Mouse (Mus musculus) G1E (cell line): ENCODE data around the gene Foxi1. TPM values are rescaled to one million over a fixed set of nuclear protein-coding genes. Genes with fewer than 3 reads are reported as not detected.

Experiments used
- ATAC-seq: 2 replicates; pipeline ENCODE4 v1.8.0; 2016; ENCODE audit warnings: mild to moderate bottlenecking; ENCODE audit not compliant: insufficient number of reproducible peaks, poor library complexity, low FRiP score, severe bottlenecking; ENCODE audit errors: extremely low read depth
- DNase-seq: peaks from one replicate; pipeline ENCODE4 v3.0.0; 2012; ENCODE audit warnings: low spot score
- H3K27me3 ChIP-seq: 2 replicates; pipeline ENCODE4 v1.6.1; 2012; ENCODE audit warnings: mild to moderate bottlenecking, low read length, inconsistent platforms; ENCODE audit not compliant: insufficient read depth
- H3K36me3 ChIP-seq: replicated peaks from 2 replicates; pipeline ENCODE3; 2012; ENCODE audit warnings: mild to moderate bottlenecking, inconsistent platforms
- H3K4me1 ChIP-seq: 2 replicates; pipeline ENCODE4 v1.6.1; 2012; ENCODE audit warnings: low read depth, low read length, inconsistent platforms, mixed read lengths; ENCODE audit not compliant: insufficient read depth
- H3K4me3 ChIP-seq: 2 replicates; pipeline ENCODE4 v1.5.1; 2012; ENCODE audit warnings: low read depth, mild to moderate bottlenecking, inconsistent platforms, low read length, moderate library complexity, mixed read lengths
- H3K9me3 ChIP-seq: replicated peaks from 2 replicates; pipeline ENCODE4 v1.6.1; 2012; ENCODE audit warnings: inconsistent platforms
- CTCF ChIP-seq: IDR thresholded peaks from 2 replicates; pipeline ENCODE4 v1.5.1; 2012; ENCODE audit warnings: low read depth, low read length, inconsistent platforms, mixed read lengths
- GATA1 ChIP-seq: IDR thresholded peaks from 2 replicates; pipeline ENCODE4 v1.6.1; 2012; ENCODE audit warnings: borderline replicate concordance, low read length, inconsistent platforms, mixed read lengths
- GATA2 ChIP-seq: IDR thresholded peaks from 2 replicates; pipeline ENCODE4 v1.6.1; 2012; ENCODE audit warnings: low read depth, low read length, inconsistent platforms, borderline replicate concordance
- POLR2AphosphoS5 ChIP-seq: IDR thresholded peaks from 2 replicates; pipeline ENCODE4 v1.6.1; 2012; ENCODE audit warnings: low read depth, low read length, inconsistent platforms; ENCODE audit not compliant: insufficient replicate concordance
- TAL1 ChIP-seq: conservative IDR thresholded peaks from 2 replicates; pipeline ENCODE4 v1.6.1; 2012; ENCODE audit warnings: low read depth, low read length, inconsistent platforms, mixed read lengths
- polyA plus RNA-seq: library from polyadenylated mRNA; stranded (reverse); fragments of >175 nt; gene quantifications from 2 replicates; pipeline ENCODE4 v1.2.3, GENCODE M21; 2012
- total RNA-seq, 2 experiments: library from RNA; stranded (forward) in 1 of 2; stranded (reverse) in 1 of 2; fragments of 200-1000 nt in 1 of 2; fragments of >200 nt in 1 of 2; fragmentation: Nextera tagmentation in 1 of 2; gene quantifications; 2 replicates each; pipeline ENCODE4 v1.2.3; 2014 to 2017

The Foxi1 gene
- total and polyA plus RNA-seq, 3 experiments, result not detected

- Histone ChIP-seq H3K36me3 (no peaks in the 10 kb centered on the region), H3K9me3 (no peaks in the 10 kb centered on the region), H3K4me3 (no peak overlapping the region), H3K4me1 (no peaks in the 10 kb centered on the region), H3K27me3 (no peaks in the 10 kb centered on the region)
- DNase-seq (no peak), ATAC-seq (no peak)
- TF ChIP-seq GATA2, result no peak
- TF ChIP-seq GATA1, result no peak
- no peak for TF ChIP-seq TAL1
- TF ChIP-seq POLR2AphosphoS5, result no peak
- no peak for TF ChIP-seq CTCF
Observed at GRCm38 (mm10) chr11:34171221-34171620, 36.7 kb downstream of the Foxi1 start.

GRCm38 (mm10) chr11:34169464-34169894 lies 38.4 kb downstream of the Foxi1 start:
- no peaks in the 10 kb centered on the region for H3K36me3 ChIP-seq
- ATAC-seq, result no peak
- no peak for TF ChIP-seq GATA1
- TF ChIP-seq POLR2AphosphoS5, result no peak
- no peak for TF ChIP-seq TAL1
- no peak for TF ChIP-seq GATA2
- no peak for TF ChIP-seq CTCF
- H3K4me1 ChIP-seq, result no peaks in the 10 kb centered on the region
- no peaks in the 10 kb centered on the region for H3K27me3 ChIP-seq
- no peaks in the 10 kb centered on the region for H3K9me3 ChIP-seq
- no peak for DNase-seq
- H3K4me3 ChIP-seq, result no peak overlapping the region

- Histone ChIP-seq H3K27me3 (no peaks in the 10 kb centered on the region), H3K36me3 (no peaks in the 10 kb centered on the region), H3K4me3 (no peak overlapping the region), H3K9me3 (peaks cover 4% of the 10 kb centered on the region; the same call in 1 of the 2 replicates), H3K4me1 (no peaks in the 10 kb centered on the region)
- DNase-seq (no peak), ATAC-seq (no peak)
- TF ChIP-seq POLR2AphosphoS5, result no peak
- TF ChIP-seq TAL1, result no peak
- no peak for TF ChIP-seq CTCF
- TF ChIP-seq GATA2, result no peak
- no peak for TF ChIP-seq GATA1
Observed at GRCm38 (mm10) chr11:34166392-34166791, 41.5 kb downstream of the Foxi1 start.

- no peaks in the 10 kb centered on the region for H3K27me3 ChIP-seq
- no peaks in the 10 kb centered on the region for H3K4me1 ChIP-seq
- no peak for ATAC-seq
- peaks cover 4% of the 10 kb centered on the region; the same call in 1 of the 2 replicates for H3K9me3 ChIP-seq
- H3K4me3 ChIP-seq, result no peak overlapping the region
- no peaks in the 10 kb centered on the region for H3K36me3 ChIP-seq
- DNase-seq, result no peak
- TF ChIP-seq POLR2AphosphoS5 (no peak), GATA2 (no peak), CTCF (no peak)
Observed at GRCm38 (mm10) chr11:34165278-34165677, 42.6 kb downstream of the Foxi1 start.

GRCm38 (mm10) chr11:34158916-34159315 lies 49.0 kb downstream of the Foxi1 start:
- Histone ChIP-seq H3K27me3 (no peaks in the 10 kb centered on the region), H3K4me1 (no peaks in the 10 kb centered on the region), H3K4me3 (no peak overlapping the region), H3K36me3 (no peaks in the 10 kb centered on the region), H3K9me3 (peaks cover 14% of the 10 kb centered on the region)
- no peak for DNase-seq
- no peak for ATAC-seq
- TF ChIP-seq TAL1 (no peak), GATA2 (no peak), CTCF (no peak), GATA1 (no peak), POLR2AphosphoS5 (no peak)

- TF ChIP-seq CTCF (no peak), GATA1 (no peak), POLR2AphosphoS5 (no peak), GATA2 (no peak), TAL1 (no peak)
- no peak for ATAC-seq
- Histone ChIP-seq H3K9me3 (peaks cover 18% of the 10 kb centered on the region), H3K4me1 (no peaks in the 10 kb centered on the region), H3K4me3 (no peak overlapping the region), H3K36me3 (no peaks in the 10 kb centered on the region), H3K27me3 (no peaks in the 10 kb centered on the region)
- no peak for DNase-seq
Observed at GRCm38 (mm10) chr11:34155235-34155634, 52.7 kb downstream of the Foxi1 start.

Other genes with a start within 250 kb of the Foxi1 start
- gene Kcnmb1, start 245.1 kb downstream of the Foxi1 start, total RNA-seq (2014; fragmentation: Nextera tagmentation), result not detected in 2 replicates
- 0.16 TPM in 1 of 2 replicates, not detected in the other for gene Kcnmb1, start 245.1 kb downstream of the Foxi1 start, total RNA-seq (2017)
- gene Kcnmb1, start 245.1 kb downstream of the Foxi1 start, polyA plus RNA-seq, result not detected in 2 replicates
- gene Kcnip1, start 214.9 kb downstream of the Foxi1 start, total RNA-seq (2014; fragmentation: Nextera tagmentation), result not detected in 2 replicates
- 0.06 and 0.27 TPM in 2 replicates for gene Kcnip1, start 214.9 kb downstream of the Foxi1 start, total RNA-seq (2017)
- gene Kcnip1, start 214.9 kb downstream of the Foxi1 start, polyA plus RNA-seq, result not detected in 2 replicates
- gene Lcp2, start 161.2 kb downstream of the Foxi1 start, total RNA-seq (2014; fragmentation: Nextera tagmentation), result 104 and 109 TPM in 2 replicates
- 43.1 and 48.3 TPM in 2 replicates for gene Lcp2, start 161.2 kb downstream of the Foxi1 start, total RNA-seq (2017)
- 44.8 and 52.2 TPM in 2 replicates for gene Lcp2, start 161.2 kb downstream of the Foxi1 start, polyA plus RNA-seq
- gene 4930469K13Rik, start 109.5 kb downstream of the Foxi1 start, total RNA-seq (2014; fragmentation: Nextera tagmentation), result not detected in 2 replicates
- gene 4930469K13Rik, start 109.5 kb downstream of the Foxi1 start, total RNA-seq (2017), result 0.17 TPM in 1 of 2 replicates, not detected in the other
- not detected in 2 replicates for gene 4930469K13Rik, start 109.5 kb downstream of the Foxi1 start, polyA plus RNA-seq
- gene Fam196b, start 106.7 kb upstream of the Foxi1 start, total RNA-seq (2014; fragmentation: Nextera tagmentation), result not detected in 2 replicates
- gene Fam196b, start 106.7 kb upstream of the Foxi1 start, total RNA-seq (2017), result 0.06 and 0.11 TPM in 2 replicates
- gene Fam196b, start 106.7 kb upstream of the Foxi1 start, polyA plus RNA-seq, result not detected in 2 replicates